Mouse (Mus musculus): Measurements from ENCODE around the gene Eps8l1. TPM values are rescaled to one million over a fixed set of nuclear protein-coding genes. Genes with fewer than 3 reads are reported as not detected.

The Eps8l1 gene
- total RNA-seq, 2 experiments from 2014 or later: 7.0 to 9.8 TPM

DNA sequence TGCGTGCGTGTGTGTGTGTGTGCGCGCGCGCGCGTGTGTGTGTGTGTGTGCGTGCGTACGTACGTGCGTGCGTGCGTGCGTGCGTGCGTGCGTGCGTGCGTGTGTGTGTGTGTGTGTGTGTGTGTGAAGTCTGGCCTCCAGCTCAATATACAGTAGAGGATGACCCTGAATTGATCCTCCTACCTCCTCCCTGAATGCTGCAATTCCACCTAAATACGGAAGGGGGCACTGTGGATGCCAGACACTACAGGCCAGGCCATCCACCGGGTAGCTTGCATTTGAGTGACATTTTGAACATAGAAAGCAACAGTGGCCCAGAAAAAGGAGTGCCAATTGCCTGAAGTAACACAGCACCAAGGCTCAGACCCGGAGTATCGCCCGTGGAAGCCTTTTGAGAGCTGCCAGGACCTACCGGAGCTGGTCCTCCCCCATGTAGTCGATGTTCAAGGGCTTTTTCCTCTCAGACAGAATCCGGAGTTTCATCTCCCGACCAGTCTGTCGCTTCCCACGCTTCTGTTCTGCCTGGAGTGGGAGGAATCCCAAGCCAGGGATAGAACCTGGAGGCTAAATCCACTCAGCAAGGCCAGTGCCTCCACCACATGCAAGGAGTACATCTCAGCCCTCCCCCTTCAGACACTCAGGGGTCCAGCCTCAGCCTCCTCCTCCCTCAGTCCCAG is 47.7 kb downstream of the Eps8l1 start:
- peak in 1 of 2 experiments; percentile 25 for DNase-seq (ENCODE audit: low spot score in 2 of 2)

DNA sequence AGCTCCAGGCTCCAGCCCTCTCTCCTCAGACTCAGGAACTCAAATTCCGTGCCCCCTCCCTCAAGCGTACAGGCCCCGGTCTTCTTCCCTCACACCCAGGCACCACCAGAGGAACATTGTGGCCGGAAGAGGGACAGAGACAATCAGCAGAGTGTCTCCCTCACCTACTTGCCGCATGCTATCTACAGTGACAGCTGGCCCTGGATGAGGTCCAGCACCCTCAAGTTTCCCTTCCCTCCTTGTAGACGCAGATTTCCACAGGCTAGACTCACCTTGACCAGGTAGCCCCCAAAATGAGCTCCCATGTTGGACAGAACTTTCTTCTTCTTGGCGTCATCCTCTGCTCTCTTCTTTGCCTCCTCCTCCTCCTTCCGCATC is 48.3 kb downstream of the Eps8l1 start:
- no peak for DNase-seq (ENCODE audit: low spot score in 2 of 2)

DNA sequence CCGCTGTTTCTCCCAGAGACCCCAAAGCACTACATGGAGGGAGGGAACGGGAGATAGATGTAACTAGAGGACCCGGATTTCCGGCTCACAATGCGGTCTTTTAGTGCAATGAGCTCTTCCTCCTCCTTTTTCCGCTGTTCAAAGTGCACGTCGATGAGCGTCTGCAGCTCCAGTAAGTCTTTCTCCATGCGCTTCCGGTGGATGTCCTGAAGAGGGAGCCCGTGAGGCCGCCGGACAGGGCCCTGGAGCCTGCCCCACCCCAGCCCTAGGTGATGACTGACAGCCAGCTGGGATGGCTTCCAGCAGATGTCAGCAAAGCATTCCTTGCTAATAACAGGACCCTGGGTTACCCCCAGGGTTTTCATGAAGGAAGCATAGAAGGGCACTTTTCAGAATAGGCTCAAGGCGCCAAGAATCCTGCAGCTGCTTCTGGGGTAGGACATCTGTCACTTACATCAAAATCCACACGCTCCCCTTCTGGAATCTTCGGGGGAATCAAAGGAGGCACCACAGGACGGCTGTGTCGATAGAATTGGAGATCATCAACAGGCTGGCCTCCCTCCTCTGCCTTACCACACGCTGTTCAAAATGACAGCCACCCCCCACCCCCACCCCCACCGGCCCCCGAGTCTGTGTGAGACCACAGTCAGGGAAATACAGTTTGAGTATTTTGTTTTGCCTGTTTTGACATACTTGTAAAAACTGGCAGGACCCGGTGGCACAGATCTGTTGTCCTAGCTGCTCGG is 49.6 kb downstream of the Eps8l1 start:
- DNase-seq (ENCODE audit: low spot score in 2 of 2): peak in 1 of 2 experiments; percentile 56

DNA sequence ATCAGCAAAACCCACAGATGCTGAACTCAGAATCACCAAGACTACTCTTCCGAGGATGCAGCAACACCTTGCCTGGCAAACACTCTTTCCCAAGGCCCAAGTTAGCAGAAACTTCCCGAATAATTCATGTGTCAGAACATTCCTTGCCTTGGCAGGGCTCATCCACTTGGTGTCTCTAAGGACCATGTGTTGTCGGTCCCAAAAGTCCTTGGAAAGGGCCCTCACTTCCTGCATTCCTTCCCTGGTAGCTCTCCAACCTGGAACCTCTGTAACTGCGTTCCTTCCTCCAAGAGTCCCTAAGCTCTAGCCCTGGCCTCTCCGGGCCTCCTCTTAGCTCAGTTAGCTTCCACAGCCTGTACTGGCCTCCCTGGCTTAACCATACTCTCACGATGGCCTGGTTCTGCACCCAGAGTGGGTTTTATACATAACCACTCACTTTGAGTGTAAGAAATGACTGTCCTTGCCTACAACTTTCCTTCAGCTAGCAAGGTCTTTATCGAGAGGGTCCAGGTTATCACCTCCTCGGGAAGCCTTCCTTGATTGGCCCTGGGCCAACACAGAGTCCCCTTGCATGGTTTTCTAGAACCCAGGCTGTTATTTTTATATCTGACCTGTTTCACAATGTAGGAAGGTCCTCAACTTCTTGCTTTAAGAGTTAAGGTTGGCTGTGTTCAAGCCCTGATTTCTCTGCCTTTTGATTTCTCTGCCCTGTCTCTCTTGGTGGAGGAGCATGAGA is 51.2 kb downstream of the Eps8l1 start:
- DNase-seq (ENCODE audit: low spot score in 2 of 2): no peak

DNA sequence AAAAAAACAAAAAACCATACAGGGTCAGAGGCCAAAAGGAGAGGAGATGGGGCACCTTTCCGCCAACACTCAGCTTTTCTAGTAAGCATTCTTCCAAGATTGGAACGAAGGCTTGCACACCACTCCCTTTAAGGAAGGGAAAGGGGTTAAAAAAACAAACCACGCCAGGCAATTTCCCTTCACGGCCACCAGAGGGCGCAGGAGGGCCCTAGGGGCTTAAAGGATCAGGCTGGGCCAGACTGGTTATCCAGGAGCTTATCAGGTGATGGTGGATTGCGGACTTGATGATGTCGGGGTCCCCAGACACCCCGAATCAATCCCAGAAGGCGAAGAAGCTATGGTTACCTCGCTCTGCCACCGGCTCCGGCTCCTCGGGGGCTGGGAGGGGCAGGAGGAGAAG is 52.8 kb downstream of the Eps8l1 start:
- no peak for DNase-seq (ENCODE audit: low spot score in 2 of 2)

DNA sequence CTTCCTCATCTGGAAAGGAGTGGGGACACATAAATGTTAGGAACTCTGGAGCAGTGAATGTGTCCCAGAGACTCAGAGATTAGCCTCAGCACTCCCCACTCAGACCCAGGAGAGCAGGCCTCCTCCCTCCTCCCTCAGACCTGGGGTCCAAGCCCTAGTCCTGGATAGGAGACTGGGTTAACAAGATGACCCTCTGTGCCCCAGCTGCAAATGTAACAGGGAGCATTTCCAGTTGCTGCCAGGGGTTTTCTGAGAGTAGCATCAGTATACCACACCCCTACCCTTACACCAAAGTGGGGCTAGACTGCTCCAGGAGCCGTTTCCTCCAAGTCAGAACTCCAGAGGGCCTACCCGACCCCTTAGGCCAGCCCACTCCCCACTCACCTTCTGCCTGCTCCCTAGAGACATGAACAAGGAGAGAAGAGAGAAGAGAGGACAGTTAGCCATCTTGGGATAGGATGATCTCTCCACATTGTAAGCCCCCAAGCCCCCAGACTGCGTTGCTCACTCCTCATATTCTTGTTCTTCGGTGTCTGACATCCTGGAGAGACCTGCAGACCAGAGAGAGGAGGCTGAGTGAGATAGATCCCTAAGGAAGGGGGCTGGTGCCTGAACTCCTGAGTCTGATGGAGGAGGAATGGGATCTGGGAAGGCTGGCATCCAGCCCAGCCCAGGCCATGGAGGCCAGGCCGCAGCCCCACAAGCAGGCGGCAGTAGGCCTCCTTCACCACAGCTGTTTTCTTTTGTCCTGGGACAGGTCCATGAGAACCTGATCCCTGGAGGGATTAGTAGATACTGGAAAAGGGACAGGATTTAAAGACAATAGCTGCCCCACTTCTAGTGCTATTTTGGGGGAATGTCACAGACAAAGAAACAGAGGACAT is 53.6 kb downstream of the Eps8l1 start:
- DNase-seq (ENCODE audit: low spot score in 2 of 2): no peak

DNA sequence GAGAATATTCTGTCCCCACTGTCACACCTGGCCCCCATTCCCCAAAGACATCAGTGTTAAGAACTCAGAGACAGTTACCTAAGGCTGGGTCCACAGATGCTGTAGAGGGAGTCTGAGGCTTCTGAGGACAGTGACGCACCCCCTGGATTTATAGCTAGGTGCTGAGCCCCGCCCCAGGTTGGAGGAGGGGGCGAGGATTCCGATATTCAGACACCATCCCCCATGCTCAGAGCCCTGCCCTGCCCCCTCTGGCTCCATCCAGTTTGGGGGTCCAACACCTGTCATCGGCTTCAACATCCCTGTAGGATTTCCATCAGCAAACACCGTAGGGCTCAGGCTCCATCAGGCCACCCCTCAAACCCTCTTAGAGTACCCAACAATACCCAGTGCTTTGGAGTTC is 55.4 kb downstream of the Eps8l1 start:
- DNase-seq (ENCODE audit: low spot score in 2 of 2): no peak

DNA sequence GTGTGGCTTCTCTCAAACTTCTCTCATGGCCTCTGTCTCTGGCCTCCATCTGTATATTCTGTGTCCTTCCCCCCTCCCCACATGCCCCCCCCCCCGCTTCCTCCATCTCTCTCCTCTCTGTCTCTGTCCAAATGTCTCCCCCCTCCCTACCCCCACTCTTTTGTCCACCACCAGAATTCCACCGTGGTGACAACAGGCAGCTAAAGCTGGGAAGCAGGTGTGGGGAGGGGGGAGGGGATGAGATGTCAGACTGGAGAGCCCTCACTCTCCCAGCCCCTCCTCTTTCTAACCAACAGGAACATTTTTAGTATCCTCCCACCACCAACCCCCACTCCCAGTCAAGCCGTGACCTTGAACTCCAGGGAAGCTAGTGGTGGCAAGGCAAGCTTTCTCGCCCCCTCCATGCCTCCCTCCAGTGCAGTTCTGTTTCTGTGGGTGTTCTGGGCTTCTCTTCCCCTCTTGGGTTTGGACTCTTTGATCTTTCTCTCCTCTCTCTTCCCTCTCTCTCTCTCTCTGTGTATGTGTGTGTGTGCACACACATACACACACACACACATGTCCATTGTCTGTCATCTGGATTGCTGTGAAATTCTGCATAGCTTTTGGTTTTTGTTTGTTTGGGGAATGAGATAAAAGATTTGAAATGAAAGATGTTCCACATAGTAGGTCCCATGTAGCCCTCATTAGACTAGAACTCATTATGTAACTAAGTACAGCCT is 56.0 kb downstream of the Eps8l1 start, which contains the start of gene Tnnt1:
Gene Tnnt1 (minus strand): TSS at position 51 of the 719 bp plus-strand sequence.
- no peak for DNase-seq (ENCODE audit: low spot score in 2 of 2)

DNA sequence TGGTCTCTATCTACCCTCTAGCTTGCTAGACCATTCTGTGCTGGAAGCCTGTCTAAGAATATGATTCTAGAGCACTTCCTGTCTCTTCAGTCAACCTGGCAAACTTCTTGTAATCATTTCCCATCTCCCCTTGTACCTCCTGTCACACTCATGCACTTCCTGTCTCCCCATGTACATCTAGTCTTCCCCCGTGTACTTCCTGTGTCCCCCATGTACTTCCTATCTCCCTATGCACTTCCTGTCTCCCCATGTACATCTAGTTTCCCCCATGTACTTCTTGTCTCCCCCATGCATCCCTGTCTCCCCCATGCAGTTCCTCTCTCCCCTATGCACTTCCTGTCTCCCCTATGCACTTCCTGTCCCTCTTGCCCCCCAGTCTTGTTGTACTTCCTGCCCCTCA is 58.0 kb downstream of the Eps8l1 start:
- no peak for DNase-seq (ENCODE audit: low spot score in 2 of 2)

DNA sequence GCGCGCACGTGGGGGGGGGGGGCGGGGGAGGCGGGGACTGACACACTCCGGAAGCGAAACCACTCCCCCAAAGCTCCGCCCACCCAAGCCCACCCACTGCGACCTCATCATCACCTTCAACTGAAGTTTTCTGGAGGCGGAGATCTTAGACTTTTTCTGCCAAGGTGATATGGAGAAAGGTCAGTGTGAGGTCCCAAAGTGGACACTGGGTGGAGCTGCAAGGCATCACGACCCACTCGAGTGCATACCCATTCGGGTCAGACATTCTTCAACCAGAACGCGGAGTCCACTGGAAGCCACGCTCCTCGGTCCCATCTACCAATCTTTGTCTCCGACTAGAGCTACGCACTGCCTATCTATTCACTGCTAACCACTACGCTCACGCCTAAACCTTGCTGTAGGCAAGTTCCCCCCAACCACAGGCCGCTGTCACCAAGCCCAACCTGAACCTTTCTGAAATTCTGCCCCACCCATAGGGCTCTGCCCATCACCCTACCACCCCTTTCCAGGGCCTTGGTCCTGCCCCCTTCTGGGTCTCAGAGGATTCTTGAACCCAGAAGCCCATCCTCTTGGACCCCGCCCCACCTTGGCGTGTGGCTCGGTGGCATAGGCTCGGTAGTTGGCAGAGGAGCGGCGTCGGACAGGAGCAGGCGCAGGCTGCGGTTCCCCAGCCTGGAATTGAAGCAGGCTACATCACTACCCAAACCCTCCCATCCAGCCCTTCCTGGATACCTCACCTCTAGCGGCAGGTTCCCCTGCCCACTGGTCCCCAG is 60.9 kb downstream of the Eps8l1 start:
- DNase-seq (ENCODE audit: low spot score in 2 of 2): no peak

DNA sequence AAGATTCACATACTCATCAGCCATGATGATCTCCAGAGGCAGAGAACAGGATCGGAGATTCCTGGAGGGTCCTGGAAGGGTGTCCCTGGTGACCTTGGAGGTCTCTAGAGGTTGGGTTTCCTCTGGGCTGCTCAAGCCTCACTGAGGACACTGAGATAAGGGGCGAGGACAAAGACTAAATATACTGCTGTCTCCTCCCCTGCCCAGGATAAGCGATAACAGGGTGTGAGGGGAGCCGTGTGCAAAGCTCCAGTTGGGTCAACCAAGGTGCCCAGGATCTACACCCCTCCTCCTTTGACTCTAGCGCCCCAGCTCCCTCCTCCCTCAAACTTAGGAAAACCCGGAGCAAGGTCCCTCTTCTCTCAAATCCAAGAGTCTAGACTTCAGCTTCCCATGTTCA is 61.8 kb downstream of the Eps8l1 start:
- DNase-seq (ENCODE audit: low spot score in 2 of 2): no peak

DNA sequence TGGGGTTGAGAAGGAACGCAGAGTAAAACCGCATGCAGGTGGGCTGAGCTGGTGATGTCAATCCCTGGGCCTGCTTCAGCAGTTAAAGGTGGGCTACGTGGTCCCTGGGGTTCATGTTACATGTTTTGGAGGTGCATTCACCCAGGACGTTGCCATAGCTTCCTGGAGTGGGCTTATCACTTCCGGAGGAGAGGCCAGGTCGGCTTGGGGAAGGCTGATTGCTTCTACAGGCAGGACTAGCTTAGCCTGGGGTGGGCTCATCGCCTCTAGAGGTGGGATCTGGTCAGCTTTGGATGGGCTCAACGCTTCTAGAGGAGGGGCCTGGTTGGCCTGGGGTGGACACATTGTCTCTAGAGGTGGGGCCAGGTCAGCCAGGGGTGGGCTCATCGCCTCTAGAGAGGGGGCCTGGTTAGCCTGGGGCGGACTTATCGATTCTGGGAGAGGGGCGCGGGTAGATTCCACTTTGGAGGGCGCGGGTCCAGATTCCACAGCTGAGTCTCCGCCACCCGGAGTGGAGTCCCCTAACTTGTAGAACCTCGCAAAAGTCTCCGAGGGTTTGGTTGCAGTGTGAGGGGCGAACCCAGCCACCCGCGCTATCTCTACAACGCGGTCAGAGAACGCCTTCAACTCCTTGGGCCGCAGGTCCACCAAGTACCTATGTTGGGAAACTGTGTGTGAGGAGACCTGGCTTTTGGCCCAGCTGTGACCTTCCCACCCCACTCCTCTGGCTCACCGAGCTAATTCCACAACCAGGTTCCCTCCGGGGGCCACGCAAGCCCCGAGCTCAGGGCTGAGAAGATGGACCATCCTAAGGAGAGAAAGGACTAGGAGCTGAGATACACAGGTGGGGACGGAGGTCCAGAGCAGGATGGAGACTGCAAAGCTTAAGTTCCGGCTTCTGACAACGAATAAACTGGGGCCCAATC is 63.0 kb downstream of the Eps8l1 start:
- DNase-seq (ENCODE audit: low spot score in 2 of 2): no peak

DNA sequence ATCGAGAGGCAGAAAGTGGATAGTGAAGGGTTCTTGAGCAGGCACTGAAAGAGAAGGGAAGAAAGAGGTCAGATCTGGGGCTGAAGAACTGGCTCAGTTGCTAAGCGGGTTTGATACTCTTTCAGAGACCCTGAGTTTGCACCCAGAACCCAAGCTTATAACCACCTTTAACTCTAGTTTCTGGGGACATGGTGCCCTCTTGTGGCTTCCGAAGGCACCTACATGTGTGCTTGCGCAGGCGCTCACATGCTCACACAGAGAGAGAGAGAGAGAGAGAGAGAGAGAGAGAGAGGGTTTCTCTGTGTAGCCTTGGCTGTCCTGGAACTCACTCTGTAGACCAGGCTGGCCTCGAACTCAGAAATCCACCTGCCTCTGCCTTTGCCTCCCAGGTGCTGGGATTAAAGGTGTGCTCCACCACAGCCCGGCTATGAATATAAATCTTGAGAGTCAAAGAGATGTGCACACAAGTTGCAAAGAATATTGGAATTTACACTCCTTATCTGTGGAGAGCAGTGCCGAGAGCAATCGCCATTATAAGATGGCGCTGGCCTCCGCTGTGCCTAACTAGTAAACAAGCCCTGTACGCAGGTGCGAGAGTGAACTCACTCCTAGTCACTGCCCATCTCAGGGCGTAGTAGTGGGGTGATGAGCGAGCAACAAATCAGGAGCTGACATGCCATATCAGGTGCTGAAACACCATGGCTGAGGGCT is 63.9 kb downstream of the Eps8l1 start, which contains the start of gene Tnni3:
Gene Tnni3 (minus strand): TSS at position 18 of the 711 bp plus-strand sequence.
- DNase-seq (ENCODE audit: low spot score in 2 of 2): peak in 1 of 2 experiments; percentile 56

DNA sequence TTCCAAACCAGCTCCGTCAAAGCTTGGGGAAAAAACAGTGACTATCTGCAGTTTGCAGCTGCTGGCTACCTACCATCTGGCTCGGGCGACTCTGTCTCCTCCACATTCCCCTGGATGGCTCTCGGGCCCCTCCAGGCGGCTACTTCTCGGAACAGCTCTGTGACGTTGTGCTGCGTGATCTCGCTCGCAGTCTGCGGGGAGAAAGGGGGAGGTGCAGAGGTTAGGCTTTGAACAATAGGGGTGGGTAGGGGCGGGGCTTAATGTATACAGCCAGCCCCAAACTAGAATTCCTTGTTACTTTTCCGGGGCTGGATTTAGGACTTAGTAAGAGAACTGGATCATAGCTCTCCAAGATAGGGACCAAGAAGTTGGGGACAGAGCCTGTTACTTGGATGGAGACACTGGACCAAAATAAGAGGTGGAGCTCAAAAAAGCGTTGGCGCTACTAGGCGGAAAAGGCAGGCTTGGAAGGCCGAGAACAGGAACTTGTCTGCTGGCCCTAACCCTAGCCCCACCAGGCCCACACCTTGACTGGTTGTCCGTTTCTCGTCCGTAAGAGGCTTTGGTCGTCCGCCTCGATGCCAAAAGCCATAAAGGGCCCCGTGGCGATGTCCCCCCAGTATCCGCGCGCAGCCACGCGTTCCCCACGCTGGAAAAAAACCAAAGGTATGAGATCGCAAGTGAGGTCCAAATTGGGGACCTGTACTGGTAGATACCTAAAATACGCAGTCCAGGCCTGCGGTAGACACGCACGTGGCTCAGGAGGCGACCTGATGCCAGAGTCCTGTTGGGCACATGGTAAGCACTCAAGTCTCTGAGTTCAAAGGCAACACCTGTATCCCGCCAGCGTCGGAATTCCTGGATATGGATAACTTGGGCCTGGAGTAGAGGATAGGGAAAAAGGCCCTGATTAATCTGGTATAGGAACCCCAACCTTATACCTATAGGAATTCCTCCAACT is 66.1 kb downstream of the Eps8l1 start:
- DNase-seq (ENCODE audit: low spot score in 2 of 2): peak; percentile 62 to 73

DNA sequence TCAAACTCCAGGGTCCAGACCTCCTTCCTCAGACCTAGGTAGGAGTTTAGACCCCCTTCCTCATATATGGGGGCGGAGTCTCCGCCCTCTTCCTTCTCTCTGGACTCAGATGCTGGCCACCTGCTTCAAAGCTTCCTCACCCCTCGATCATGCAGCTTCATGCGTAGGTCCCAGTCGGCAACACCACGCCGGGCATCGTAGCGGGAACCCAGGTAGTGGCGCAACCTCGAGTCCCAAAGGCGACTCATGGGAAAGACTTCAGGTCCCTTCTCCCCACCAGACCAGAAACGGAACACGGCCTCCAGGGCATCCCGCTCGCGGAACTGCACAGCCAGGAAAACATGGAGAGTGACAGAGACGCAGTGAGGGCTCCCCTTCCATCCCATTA is 66.8 kb downstream of the Eps8l1 start:
- DNase-seq (ENCODE audit: low spot score in 2 of 2): no peak

All from layer of hippocampus, adult 18-20 months (tissue).